Mouse (Mus musculus): ENCODE results near the gene Dnajc7.
"Not testable (repeated sequence)": the region's sequence is repeated elsewhere in the genome, so short reads cannot be mapped to it uniquely, and the experiment has no call there.

Dnajc7 gene

DNA sequence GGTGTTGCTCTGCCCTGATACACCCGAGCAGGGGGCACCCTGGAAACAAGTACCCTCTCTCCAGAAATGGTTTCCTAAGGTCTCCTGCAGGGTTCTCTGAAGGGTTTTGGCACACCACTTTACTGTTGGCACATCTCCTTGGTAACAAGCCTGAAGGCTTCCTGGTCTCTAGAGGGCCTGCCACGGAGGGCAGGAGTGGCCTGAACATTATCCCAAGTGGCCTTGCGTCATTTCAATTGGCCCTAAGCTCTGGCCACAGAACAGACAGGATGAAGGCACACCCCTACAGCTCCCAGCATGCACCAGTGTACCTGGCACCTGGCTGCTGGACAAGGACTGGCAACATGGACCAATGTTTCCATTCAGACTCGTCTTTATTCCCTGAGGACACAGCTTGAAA lies 67.1 kb downstream of the Dnajc7 start:
- no peak for DNase-seq (ENCODE audit: extremely low spot score, low read depth, low spot score)

DNA sequence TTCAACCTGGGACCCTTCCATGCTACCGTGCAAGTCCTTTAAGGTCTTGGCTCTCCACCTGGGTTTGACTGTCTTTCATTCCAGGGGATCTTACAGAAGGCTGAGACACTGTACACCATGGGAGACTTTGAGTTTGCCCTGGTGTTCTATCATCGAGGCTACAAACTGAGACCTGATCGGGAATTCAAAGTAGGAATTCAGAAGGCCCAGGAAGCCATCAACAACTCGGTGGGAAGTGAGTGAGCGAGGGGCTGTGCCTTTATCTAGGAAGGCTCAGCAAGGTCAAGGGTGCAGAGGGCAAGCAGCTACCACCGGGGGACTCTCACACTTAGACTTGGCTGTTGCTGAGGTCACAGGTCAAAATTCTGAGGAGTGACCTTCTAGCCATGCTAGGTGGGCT lies 69.9 kb downstream of the Dnajc7 start:
- DNase-seq (ENCODE audit: extremely low spot score, low read depth, low spot score), result no peak

DNA sequence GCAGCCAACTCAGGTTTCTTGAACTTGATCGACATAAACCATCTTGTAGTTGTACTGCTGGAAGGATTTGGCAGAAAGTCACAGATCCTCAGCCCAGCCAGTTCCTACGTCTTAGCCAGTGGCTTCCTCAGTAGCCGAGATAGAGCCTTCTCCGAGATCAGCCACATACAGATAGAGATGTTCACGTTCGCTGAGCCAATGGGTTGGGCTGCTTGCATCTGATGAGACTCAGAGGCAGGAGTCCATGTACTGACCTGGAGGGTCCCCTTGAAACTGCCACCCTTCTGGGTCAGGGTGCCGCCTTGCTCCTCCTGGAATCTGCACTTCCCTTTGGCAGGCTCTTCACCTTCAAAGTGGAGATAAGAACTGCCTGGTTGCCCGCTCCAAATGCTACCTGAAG lies 70.5 kb downstream of the Dnajc7 start:
- no peak for DNase-seq (ENCODE audit: extremely low spot score, low read depth, low spot score)

- no peak for DNase-seq (ENCODE audit: extremely low spot score, low read depth, low spot score)
Measured at GRCm38 (mm10) chr11:100548141-100548540, 71.8 kb downstream of the Dnajc7 start.

DNA sequence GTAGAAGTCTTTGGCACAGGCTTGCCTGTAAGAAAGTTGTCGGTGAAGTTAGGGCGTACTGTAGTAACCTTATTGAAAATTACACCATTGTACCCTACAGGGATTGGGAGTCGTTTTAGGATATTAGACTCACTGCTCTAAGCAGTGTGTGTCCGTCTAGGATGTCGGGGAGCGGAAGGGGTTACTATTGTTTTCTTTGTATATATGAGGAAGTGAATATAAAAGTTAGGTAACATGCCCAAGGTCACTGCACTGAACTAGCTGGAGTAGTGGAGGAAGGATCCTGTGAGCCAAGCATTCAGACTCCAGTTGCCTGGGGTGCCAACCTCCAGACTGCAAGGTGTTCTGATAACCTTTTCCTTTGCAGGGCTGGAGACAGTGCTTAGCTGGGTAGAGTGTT lies 73.0 kb downstream of the Dnajc7 start:
- no peak for DNase-seq (ENCODE audit: extremely low spot score, low read depth, low spot score)

DNA sequence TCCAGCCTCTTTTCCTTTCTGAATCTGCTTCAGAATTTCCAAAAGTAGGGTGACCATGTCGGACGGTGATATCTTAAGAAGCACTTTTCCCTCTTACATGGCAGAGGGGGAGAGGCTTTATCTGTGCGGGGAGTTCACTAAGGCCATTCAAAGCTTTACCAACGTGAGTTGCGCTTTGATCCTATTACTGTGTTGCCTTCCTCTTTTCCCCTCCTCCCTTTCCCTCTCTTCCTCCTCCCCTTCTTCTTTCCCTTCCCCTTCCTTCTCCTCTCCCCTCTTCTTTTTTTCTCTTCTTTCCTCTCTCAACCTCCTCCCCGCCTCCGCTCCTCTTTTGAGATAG lies 74.3 kb downstream of the Dnajc7 start:
- DNase-seq (ENCODE audit: extremely low spot score, low read depth, low spot score), result no peak

GRCm38 (mm10) chr11:100544832-100545745 lies 74.9 kb downstream of the Dnajc7 start, which contains the start of gene Ttc25:
Ttc25 (plus strand) TSS chr11:100545607.
- DNase-seq (ENCODE audit: extremely low spot score, low read depth, low spot score), result peak; percentile 74

- DNase-seq (ENCODE audit: extremely low spot score, low read depth, low spot score), result no peak
Measured at GRCm38 (mm10) chr11:100541577-100541976, 78.4 kb downstream of the Dnajc7 start.

DNA sequence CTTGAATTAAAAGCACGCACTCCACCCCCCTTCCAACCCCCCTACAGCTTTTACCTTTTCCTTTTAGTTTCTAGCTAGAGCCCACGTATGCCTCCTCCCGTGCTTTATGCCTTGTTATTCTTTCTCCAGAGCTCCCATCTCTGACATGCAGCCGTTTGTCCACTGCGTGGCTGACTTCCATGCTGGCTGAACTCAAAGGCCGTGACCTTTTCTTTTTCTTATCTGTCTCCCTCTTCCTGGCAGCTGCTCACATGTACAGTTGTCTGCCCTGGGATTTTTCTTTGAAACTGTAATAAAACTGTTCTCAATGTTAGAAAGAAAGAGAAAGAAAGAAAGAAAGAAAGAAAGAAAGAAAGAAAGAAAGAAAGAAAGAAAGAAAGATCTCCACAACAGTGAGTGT lies 79.0 kb downstream of the Dnajc7 start:
- DNase-seq (ENCODE audit: extremely low spot score, low read depth, low spot score), result no peak

- no peak for DNase-seq (ENCODE audit: extremely low spot score, low read depth, low spot score)
Measured at GRCm38 (mm10) chr11:100536466-100536865, 83.5 kb downstream of the Dnajc7 start.

DNA sequence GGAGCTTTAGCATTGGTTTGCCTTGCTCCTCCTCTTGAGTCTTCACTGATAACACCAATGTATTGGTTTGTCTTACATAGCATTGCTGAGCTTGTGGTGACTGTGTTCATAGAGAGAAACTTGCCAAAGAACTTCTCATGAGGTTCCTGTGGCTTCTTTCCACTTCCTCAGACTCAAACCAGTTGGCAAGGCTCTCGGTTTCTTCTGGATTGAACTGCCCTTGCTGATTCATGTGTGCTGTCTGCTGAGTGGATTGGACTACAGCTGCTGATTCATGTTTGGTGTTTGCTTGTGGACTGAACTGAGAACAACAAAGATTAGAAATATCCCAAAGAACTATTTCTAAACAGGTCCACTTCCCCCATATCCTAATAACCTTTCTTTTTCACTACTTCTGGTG lies 84.0 kb downstream of the Dnajc7 start:
- no peak for DNase-seq (ENCODE audit: extremely low spot score, low read depth, low spot score)

DNA sequence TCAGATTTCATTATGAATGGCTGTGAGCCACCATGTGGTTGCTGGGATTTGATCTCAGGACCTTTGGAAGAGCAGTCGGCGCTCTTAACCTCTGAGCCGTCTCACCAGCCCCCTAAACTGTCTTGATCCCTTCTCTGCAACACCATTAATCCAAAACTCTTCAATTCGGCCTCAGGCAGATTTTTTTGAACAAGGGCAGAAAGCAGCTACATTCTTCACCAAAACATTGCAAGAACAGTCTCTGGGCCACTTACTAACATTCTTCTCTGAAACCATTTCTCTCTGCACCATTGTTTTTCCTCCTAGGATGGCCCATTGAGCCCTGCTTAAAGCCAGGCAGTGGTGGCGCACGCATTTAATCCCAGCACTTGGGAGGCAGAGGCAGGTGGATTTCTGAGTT lies 85.1 kb downstream of the Dnajc7 start:
- DNase-seq (ENCODE audit: extremely low spot score, low read depth, low spot score), result not testable (repeated sequence)

DNA sequence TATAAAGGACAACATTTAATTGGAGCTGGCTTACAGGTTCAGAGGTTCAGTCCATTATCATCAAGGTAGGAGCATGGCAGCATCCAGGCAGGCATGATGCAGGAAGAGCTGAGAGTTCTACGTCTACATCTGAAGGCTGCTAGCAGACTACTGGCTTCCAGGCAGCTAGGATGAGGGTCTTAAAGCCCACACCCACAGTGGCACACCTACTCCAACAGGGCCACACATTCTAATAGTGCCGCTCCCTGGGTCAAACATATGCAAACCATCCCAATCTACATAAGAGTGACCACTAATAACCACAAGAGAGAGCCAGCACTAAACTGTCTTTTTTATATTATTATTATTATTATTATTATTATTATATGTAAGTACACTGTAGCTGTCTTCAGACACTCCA lies 85.6 kb downstream of the Dnajc7 start:
- DNase-seq (ENCODE audit: extremely low spot score, low read depth, low spot score), result not testable (repeated sequence)

GRCm38 (mm10) chr11:100533871-100534270 lies 86.1 kb downstream of the Dnajc7 start:
- DNase-seq (ENCODE audit: extremely low spot score, low read depth, low spot score), result no peak

All from hindlimb bud, embryonic 11.5 days (tissue).